Comparison of ENCODE assay signal across 9 mouse cellular contexts in genomic region chr8:120821399-120822170, GRCm38 (mm10).
DNase-seq lines count a peak whose midpoint lies in the region; ATAC-seq and TF ChIP-seq lines count a peak whose summit lies in the region.
"Had no signal": no experiment of that assay in that cellular context is flagged by ENCODE, and none has a peak within 500 bp of the region (broad histone marks: within the 10 kb centered on the region; RNA-seq: fewer than 3 reads in every experiment).

No protein-coding gene starts in this region.

- no peak for TF ChIP-seq EP300 in ES-Bruce4 (IDR thresholded peaks at IDR 0.05; ENCODE audit: insufficient read depth, low read depth, low read length)

- TF ChIP-seq POLR2A in ES-Bruce4 (IDR thresholded peaks at IDR 0.05; ENCODE audit: insufficient read depth, low read length) = no peak

- H3K36me3 ChIP-seq in ES-Bruce4 (ENCODE audit: control insufficient read depth, insufficient read depth, low read length, poor library complexity, severe bottlenecking) = no peaks in the 10 kb centered on the region
- H3K36me3 ChIP-seq in hindbrain, embryonic 16.5 days (ENCODE audit: control insufficient read depth, insufficient read depth, low read length) = no peaks in the 10 kb centered on the region
- no peaks in the 10 kb centered on the region for H3K36me3 ChIP-seq in limb, embryonic 11.5 days (ENCODE audit: control insufficient read depth, insufficient read depth, low read length)
- no peaks in the 10 kb centered on the region for H3K36me3 ChIP-seq in neural tube, embryonic 12.5 days
- H3K36me3 ChIP-seq: liver, embryonic 15.5 days had no signal

- peak; percentile 49 for TF ChIP-seq CTCF in ES-Bruce4 (IDR thresholded peaks at IDR 0.05; ENCODE audit: low read depth, low read length)

- H3K9ac ChIP-seq in ES-Bruce4 (ENCODE audit: low read depth, poor library complexity, severe bottlenecking) = no peak overlapping the region
- H3K9ac ChIP-seq in hindbrain, embryonic 16.5 days (ENCODE audit: low read depth, low read length) = no peak overlapping the region
- no peak overlapping the region for H3K9ac ChIP-seq in limb, embryonic 11.5 days (ENCODE audit: low read length)
- no peak overlapping the region for H3K9ac ChIP-seq in neural tube, embryonic 12.5 days
- H3K9ac ChIP-seq: liver, embryonic 15.5 days had no signal

- H3K27ac ChIP-seq in ES-Bruce4 (ENCODE audit: insufficient read depth, low read length) = no peak overlapping the region
- H3K27ac ChIP-seq in hindbrain, embryonic 16.5 days (ENCODE audit: low read depth, low read length) = no peak overlapping the region
- no peak overlapping the region for H3K27ac ChIP-seq in limb, embryonic 11.5 days (replicated peaks; ENCODE audit: low read depth, low read length)
- no peak overlapping the region for H3K27ac ChIP-seq in neural tube, embryonic 12.5 days
- H3K27ac ChIP-seq: liver, embryonic 15.5 days had no signal

- H3K4me1 ChIP-seq in ES-Bruce4 (ENCODE audit: control insufficient read depth, insufficient read depth, low read length) = no peaks in the 10 kb centered on the region
- no peaks in the 10 kb centered on the region for H3K4me1 ChIP-seq in hindbrain, embryonic 16.5 days (ENCODE audit: control insufficient read depth, insufficient read depth, low read depth, low read length)
- no peaks in the 10 kb centered on the region for H3K4me1 ChIP-seq in limb, embryonic 11.5 days (ENCODE audit: control insufficient read depth, insufficient read depth, low read length)
- no peaks in the 10 kb centered on the region for H3K4me1 ChIP-seq in neural tube, embryonic 12.5 days
- H3K4me1 ChIP-seq: liver, embryonic 15.5 days had no signal

- no peak overlapping the region for H3K4me2 ChIP-seq in hindbrain, embryonic 16.5 days (ENCODE audit: low read length)
- H3K4me2 ChIP-seq in limb, embryonic 11.5 days (ENCODE audit: low read depth, severe bottlenecking) = no peak overlapping the region
- H3K4me2 ChIP-seq in neural tube, embryonic 12.5 days (replicated peaks) = no peak overlapping the region
- H3K4me2 ChIP-seq: liver, embryonic 15.5 days had no signal

- no peak overlapping the region for H3K4me3 ChIP-seq in ES-Bruce4 (ENCODE audit: low read depth, low read length)
- no peak overlapping the region for H3K4me3 ChIP-seq in hindbrain, embryonic 16.5 days (ENCODE audit: low read length)
- no peak overlapping the region for H3K4me3 ChIP-seq in limb, embryonic 11.5 days (ENCODE audit: low read depth, low read length)
- H3K4me3 ChIP-seq in neural tube, embryonic 12.5 days = no peak overlapping the region
- H3K4me3 ChIP-seq: liver, embryonic 15.5 days had no signal

- WGBS in hindbrain, embryonic 16.5 days = 34% methylated on average over 9 of the region's 9 CpGs
- 25% methylated on average over 9 of the region's 9 CpGs for WGBS in limb, embryonic 11.5 days
- 39% methylated on average over 9 of the region's 9 CpGs for WGBS in neural tube, embryonic 12.5 days

- no peaks in the 10 kb centered on the region for H3K9me3 ChIP-seq in ES-Bruce4 (replicated peaks; ENCODE audit: control insufficient read depth, insufficient read depth, low read length, poor library complexity, severe bottlenecking)
- H3K9me3 ChIP-seq in hindbrain, embryonic 16.5 days (ENCODE audit: control insufficient read depth, low read length) = no peaks in the 10 kb centered on the region
- H3K9me3 ChIP-seq in limb, embryonic 11.5 days (ENCODE audit: control insufficient read depth, low read length) = 0 out of 2 replicates have a peak, but pooled peaks cover 3% of the 10 kb centered on the region
- 0 out of 2 replicates have a peak, but pooled peaks cover 5% of the 10 kb centered on the region for H3K9me3 ChIP-seq in neural tube, embryonic 12.5 days
- H3K9me3 ChIP-seq: liver, embryonic 15.5 days had no signal

- DNase-seq in heart, adult 18-20 months = peak; percentile 37 to 83
- no peak for DNase-seq in heart, adult 11 months
- peak; percentile 72 to 88 for DNase-seq in cerebellum, postnatal 14 days
- DNase-seq in limb, embryonic 11.5 days (ENCODE audit: low spot score) = peak; percentile 76
- peak; percentile 75 for DNase-seq in thymus, postnatal 4 days

- ATAC-seq in hindbrain, embryonic 16.5 days = 0 out of 2 replicates have a peak, but pooled peaks have one; percentile 24
- ATAC-seq in limb, embryonic 11.5 days (ENCODE audit: insufficient number of reproducible peaks, low FRiP score, low TSS enrichment, low read depth) = no peak
- ATAC-seq in neural tube, embryonic 12.5 days (ENCODE audit: low FRiP score, low read depth) = 0 out of 2 replicates have a peak, but pooled peaks have one; percentile 7

- H3K27me3 ChIP-seq in ES-Bruce4 (ENCODE audit: control insufficient read depth, insufficient read depth, low read length, poor library complexity, severe bottlenecking) = no peaks in the 10 kb centered on the region
- H3K27me3 ChIP-seq in hindbrain, embryonic 16.5 days (replicated peaks; ENCODE audit: control insufficient read depth, insufficient read depth, low read length) = peaks cover 2% of the 10 kb centered on the region; the same call in 1 of the 2 replicates
- peaks cover 4% of the 10 kb centered on the region for H3K27me3 ChIP-seq in limb, embryonic 11.5 days (ENCODE audit: control insufficient read depth, insufficient read depth, low read length)
- H3K27me3 ChIP-seq in neural tube, embryonic 12.5 days (replicated peaks) = no peaks in the 10 kb centered on the region
- H3K27me3 ChIP-seq: liver, embryonic 15.5 days had no signal
